Mouse (Mus musculus): Measurements from ENCODE around the gene Olfr194. TPM values are rescaled to one million over a fixed set of nuclear protein-coding genes. Genes with fewer than 3 reads are reported as not detected.

Olfr194 gene
- total and polyA plus RNA-seq, 3 experiments, result not detected

DNA sequence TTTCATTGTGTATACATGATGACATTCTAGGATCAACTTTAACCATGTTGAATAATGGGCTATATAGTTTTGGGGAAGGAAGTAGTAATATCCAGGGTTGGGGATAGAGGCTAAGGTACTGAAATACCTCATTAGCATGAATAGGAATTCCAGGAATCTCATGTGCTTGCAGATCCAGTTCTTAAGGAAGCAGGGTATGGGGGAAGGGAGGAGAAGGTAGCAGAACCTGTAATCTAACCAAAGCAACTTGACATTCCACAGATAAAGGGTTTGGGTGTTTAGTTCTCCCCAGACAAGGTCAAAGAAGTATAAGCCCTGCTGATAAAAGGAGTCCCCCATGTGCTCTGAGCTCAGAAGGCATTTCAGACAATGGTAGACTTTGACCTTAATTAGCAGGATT is 20.2 kb upstream of the Olfr194 start:
- Histone ChIP-seq H3K27ac (ENCODE audit: control insufficient read depth, low read depth, low read length) (no peak overlapping the region), H3K79me2 (ENCODE audit: control insufficient read depth, insufficient read depth, low read length, poor library complexity) (no peaks in the 10 kb centered on the region), H3K36me3 (ENCODE audit: control insufficient read depth in 1 of 2, insufficient read depth in 2 of 2, low read length in 2 of 2) (peaks cover 0 to 2% of the 10 kb centered on the region in 2 experiments; a peak in 1 of 4 replicates), H3K9ac (ENCODE audit: control insufficient read depth, low read depth, low read length, poor library complexity, severe bottlenecking) (no peak overlapping the region), H3K27me3 (ENCODE audit: control insufficient read depth in 1 of 2, insufficient read depth in 2 of 2, low read length in 2 of 2) (no peaks in the 10 kb centered on the region), H3K9me3 (replicated peaks; ENCODE audit: insufficient read depth, low read length) (no peaks in the 10 kb centered on the region), H3K4me1 (ENCODE audit: control insufficient read depth in 1 of 2, insufficient read depth in 2 of 2, low read length in 2 of 2) (no peaks in the 10 kb centered on the region), H3K4me3 (ENCODE audit: control insufficient read depth in 1 of 2, insufficient read depth in 1 of 2, low read depth in 2 of 2, low read length in 2 of 2) (no peak overlapping the region)
- TF ChIP-seq EP300 (IDR thresholded peaks at IDR 0.05; ENCODE audit: low read depth in 1 of 2, low read length in 2 of 2) (no peak), TAL1 (IDR thresholded peaks at IDR 0.05; ENCODE audit: low read length) (no peak), ZMIZ1 (IDR thresholded peaks at IDR 0.05; ENCODE audit: low read depth, low read length) (no peak), ZNF384 (IDR thresholded peaks at IDR 0.05; ENCODE audit: low read depth, low read length) (no peak), GABPA (IDR thresholded peaks at IDR 0.05; ENCODE audit: low read depth, low read length) (no peak), RCOR1 (IDR thresholded peaks at IDR 0.05; ENCODE audit: low read depth, low read length) (no peak), CTCF (IDR thresholded peaks at IDR 0.05 in 2 of 3, conservative IDR thresholded peaks at IDR 0.05 in 1 of 3; ENCODE audit: control insufficient read depth in 1 of 3, insufficient read depth in 1 of 3, low read depth in 2 of 3, low read length in 3 of 3, poor library complexity in 1 of 3, severe bottlenecking in 1 of 3) (no peak), TCF12 (IDR thresholded peaks at IDR 0.05; ENCODE audit: low read depth, low read length) (no peak), MYB (IDR thresholded peaks at IDR 0.05; ENCODE audit: low read depth, low read length) (no peak), CHD1 (IDR thresholded peaks at IDR 0.05; ENCODE audit: low read depth, low read length) (no peak), JUND (IDR thresholded peaks at IDR 0.05; ENCODE audit: low read depth, low read length) (no peak), BHLHE40 (IDR thresholded peaks at IDR 0.05; ENCODE audit: borderline replicate concordance, low read depth, low read length) (no peak), ZC3H11A (IDR thresholded peaks at IDR 0.05; ENCODE audit: low read depth, low read length) (no peak), TBP (IDR thresholded peaks at IDR 0.05; ENCODE audit: low read depth, low read length) (no peak)
- no peak for DNase-seq (ENCODE audit: low read depth, low spot score)

DNA sequence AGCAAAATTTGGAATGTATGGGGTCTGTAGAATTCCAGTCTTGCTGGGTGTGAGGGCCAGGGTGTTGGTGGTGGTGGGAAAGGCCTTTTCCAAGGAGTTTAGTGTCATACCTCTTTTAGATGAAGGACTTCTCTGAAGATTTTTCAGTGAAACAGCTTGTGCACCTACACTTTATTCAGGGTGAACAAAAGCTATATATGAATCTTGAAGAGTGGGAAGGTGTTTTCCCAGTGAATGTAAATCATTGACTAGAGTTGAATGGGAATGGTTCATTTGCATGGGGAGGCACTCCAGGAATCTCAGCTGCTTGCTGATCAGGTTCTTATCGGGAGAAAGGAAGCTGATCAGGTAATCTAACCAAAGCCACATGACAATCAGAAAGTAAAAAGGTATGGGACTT is 9.9 kb upstream of the Olfr194 start:
- H3K9ac ChIP-seq (ENCODE audit: control insufficient read depth, low read depth, low read length, poor library complexity, severe bottlenecking), result no peak overlapping the region
- DNase-seq (ENCODE audit: low read depth, low spot score), result no peak
- H3K27me3 ChIP-seq (ENCODE audit: control insufficient read depth in 1 of 2, insufficient read depth in 2 of 2, low read length in 2 of 2), result no peaks in the 10 kb centered on the region
- TF ChIP-seq CHD1 (IDR thresholded peaks at IDR 0.05; ENCODE audit: low read depth, low read length) (no peak), CTCF (IDR thresholded peaks at IDR 0.05 in 2 of 3, conservative IDR thresholded peaks at IDR 0.05 in 1 of 3; ENCODE audit: control insufficient read depth in 1 of 3, insufficient read depth in 1 of 3, low read depth in 2 of 3, low read length in 3 of 3, poor library complexity in 1 of 3, severe bottlenecking in 1 of 3) (no peak), ZMIZ1 (IDR thresholded peaks at IDR 0.05; ENCODE audit: low read depth, low read length) (no peak), POLR2AphosphoS2 (IDR thresholded peaks at IDR 0.05; ENCODE audit: low read length) (no peak), MEF2A (IDR thresholded peaks at IDR 0.05; ENCODE audit: extremely low read depth, insufficient replicate concordance, low read depth, low read length, poor library complexity, severe bottlenecking) (no peak), POLR2A (IDR thresholded peaks at IDR 0.05; ENCODE audit: control insufficient read depth in 1 of 2, insufficient read depth in 1 of 2, low read depth in 1 of 2, low read length in 2 of 2, poor library complexity in 1 of 2) (no peak), E2F4 (IDR thresholded peaks at IDR 0.05; ENCODE audit: borderline replicate concordance, low read depth, low read length) (no peak), MXI1 (IDR thresholded peaks at IDR 0.05; ENCODE audit: low read depth, low read length) (no peak), USF2 (IDR thresholded peaks at IDR 0.05; ENCODE audit: borderline replicate concordance in 1 of 2, insufficient read depth in 1 of 2, low read depth in 1 of 2, low read length in 2 of 2) (no peak), ELF1 (IDR thresholded peaks at IDR 0.05; ENCODE audit: low read depth, low read length) (no peak), NRF1 (IDR thresholded peaks at IDR 0.05; ENCODE audit: insufficient read depth, low read depth, low read length, poor library complexity, severe bottlenecking) (no peak), TCF12 (IDR thresholded peaks at IDR 0.05; ENCODE audit: low read depth, low read length) (no peak), NELFE (IDR thresholded peaks at IDR 0.05; ENCODE audit: low read depth, low read length) (no peak), RAD21 (IDR thresholded peaks at IDR 0.05; ENCODE audit: low read depth, low read length) (no peak), MYC (IDR thresholded peaks at IDR 0.05; ENCODE audit: low read depth, low read length) (no peak)
- H3K36me3 ChIP-seq (ENCODE audit: control insufficient read depth in 1 of 2, insufficient read depth in 2 of 2, low read length in 2 of 2), result no peaks in the 10 kb centered on the region
- H3K4me3 ChIP-seq (ENCODE audit: control insufficient read depth in 1 of 2, insufficient read depth in 1 of 2, low read depth in 2 of 2, low read length in 2 of 2), result no peak overlapping the region
- no peaks in the 10 kb centered on the region for H3K79me2 ChIP-seq (ENCODE audit: control insufficient read depth, insufficient read depth, low read length, poor library complexity)
- no peak overlapping the region for H3K27ac ChIP-seq (ENCODE audit: control insufficient read depth, low read depth, low read length)
- no peaks in the 10 kb centered on the region for H3K4me1 ChIP-seq (ENCODE audit: control insufficient read depth in 1 of 2, insufficient read depth in 2 of 2, low read length in 2 of 2)
- no peaks in the 10 kb centered on the region for H3K9me3 ChIP-seq (replicated peaks; ENCODE audit: insufficient read depth, low read length)
